Comparison of ENCODE assay signal across 14 mouse cellular contexts in the genomic region with DNA sequence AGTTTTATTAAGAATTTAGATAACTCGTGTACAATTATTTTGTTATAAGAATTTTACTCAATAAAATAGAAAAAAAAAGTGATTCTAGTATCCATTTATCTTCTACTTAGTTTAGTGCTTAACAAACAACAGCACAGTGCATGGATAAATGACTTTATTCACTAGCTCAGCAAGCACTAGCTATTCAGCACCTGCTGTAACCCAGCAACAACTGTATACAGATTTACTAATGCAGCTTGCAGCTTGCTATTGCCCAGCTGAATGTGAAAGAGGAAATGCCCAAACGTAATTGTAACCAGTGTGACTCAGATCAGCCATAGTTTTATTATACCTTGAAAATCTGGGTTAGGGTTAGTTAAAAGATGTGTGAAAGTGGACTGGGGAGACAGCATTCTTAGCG.
"Had no signal": no experiment of that assay in that cellular context is flagged by ENCODE, and none has a peak within 500 bp of the region (broad histone marks: within the 10 kb centered on the region; RNA-seq: fewer than 3 reads in every experiment).

No protein-coding gene starts in this region.

- H3K36me3 ChIP-seq: liver, embryonic 13.5 days; midbrain, embryonic 13.5 days had no signal

- H3K27me3 ChIP-seq: liver, embryonic 13.5 days; midbrain, embryonic 13.5 days had no signal

- DNase-seq: kidney, adult 2 months; kidney, postnatal 10 days; kidney, postnatal 36 days; layer of hippocampus, postnatal 36 days; liver, embryonic 13.5 days; lung, adult 2 months; lung, postnatal 14 days; lung, postnatal 4 days; retina, postnatal 1 day; right cerebral cortex, postnatal 25 days; thymus, adult 18-20 months; thymus, postnatal 36 days had no signal

- ATAC-seq: midbrain, embryonic 13.5 days had no signal

- H3K9ac ChIP-seq: liver, embryonic 13.5 days; midbrain, embryonic 13.5 days had no signal

- H3K4me1 ChIP-seq: liver, embryonic 13.5 days; midbrain, embryonic 13.5 days had no signal

- H3K27ac ChIP-seq: left cerebral cortex, adult 2 months; liver, embryonic 13.5 days; midbrain, embryonic 13.5 days had no signal

- H3K9me3 ChIP-seq: liver, embryonic 13.5 days; midbrain, embryonic 13.5 days had no signal

- H3K4me3 ChIP-seq: left cerebral cortex, adult 2 months; liver, embryonic 13.5 days; midbrain, embryonic 13.5 days had no signal

- H3K4me2 ChIP-seq: liver, embryonic 13.5 days; midbrain, embryonic 13.5 days had no signal
